Mouse (Mus musculus): ENCODE data around the gene Map3k5. TPM values are rescaled to one million over a fixed set of nuclear protein-coding genes. Genes with fewer than 3 reads are reported as not detected.
"Not testable (repeated sequence)": the region's sequence is repeated elsewhere in the genome, so short reads cannot be mapped to it uniquely, and the experiment has no call there.

Gene Map3k5
- polyA plus RNA-seq, 1 experiment from 2014 or later, result 0.83 TPM

DNA sequence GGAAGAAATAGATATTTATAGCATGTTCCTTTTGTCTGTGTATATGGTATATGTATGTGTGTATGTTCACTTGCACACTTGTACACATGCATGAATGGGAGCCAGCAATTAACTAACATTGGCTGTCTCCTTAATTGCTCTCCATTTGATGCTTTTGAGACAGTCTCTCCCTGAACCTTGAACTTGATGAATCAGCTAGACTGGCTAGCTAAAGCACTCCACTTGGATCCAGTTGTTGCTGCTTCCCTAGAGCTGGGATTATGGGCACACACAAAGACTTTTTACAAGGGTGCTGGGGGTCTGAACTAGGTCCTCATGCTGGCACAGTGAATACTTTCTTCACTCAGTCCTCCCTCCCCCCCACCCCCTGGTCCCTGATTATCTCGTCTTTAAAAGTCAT, 28.9 kb downstream of the Map3k5 start:
- no peaks in the 10 kb centered on the region for H3K9me3 ChIP-seq (replicated peaks; ENCODE audit: control insufficient read depth, low read length)
- H3K27me3 ChIP-seq (ENCODE audit: control insufficient read depth, insufficient read depth, low read depth, low read length), result no peaks in the 10 kb centered on the region
- H3K4me3 ChIP-seq (ENCODE audit: low read depth, low read length), result no peak overlapping the region
- no peak overlapping the region for H3K27ac ChIP-seq (ENCODE audit: low read length)
- no peak overlapping the region for H3K9ac ChIP-seq (ENCODE audit: low read depth, low read length)
- 30% methylated on average over 1 of the region's 1 CpGs for WGBS (ENCODE audit: insufficient replicate concordance)
- no peak overlapping the region for H3K4me2 ChIP-seq (ENCODE audit: low read depth, low read length)
- H3K4me1 ChIP-seq (ENCODE audit: control insufficient read depth, low read depth, low read length), result no peaks in the 10 kb centered on the region; the same call in 1 of the 2 replicates
- no peak for ATAC-seq (ENCODE audit: low read depth)
- H3K36me3 ChIP-seq (ENCODE audit: control insufficient read depth, insufficient read depth), result no peaks in the 10 kb centered on the region

DNA sequence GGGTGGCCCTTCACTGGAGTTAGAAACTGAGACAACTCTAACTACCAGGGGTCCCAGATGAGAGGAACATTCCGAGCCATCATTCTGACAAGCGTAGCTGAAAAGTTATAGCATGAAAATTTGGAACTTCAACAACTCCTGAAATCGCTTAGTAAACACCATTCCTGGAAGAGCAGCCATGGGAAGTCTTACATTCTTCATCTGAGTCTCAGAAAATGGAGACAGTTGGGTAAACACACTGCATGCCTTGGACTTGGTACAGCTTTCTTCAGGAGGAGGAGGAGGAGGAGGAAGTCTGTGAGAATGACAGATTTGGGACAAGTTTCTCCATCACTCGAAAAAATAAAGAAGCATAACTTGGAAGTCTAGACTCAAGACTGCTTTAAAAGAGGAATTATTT, 29.8 kb downstream of the Map3k5 start:
- Histone ChIP-seq H3K27ac (ENCODE audit: low read length) (no peak overlapping the region), H3K4me3 (ENCODE audit: low read depth, low read length) (no peak overlapping the region), H3K27me3 (ENCODE audit: control insufficient read depth, insufficient read depth, low read depth, low read length) (no peaks in the 10 kb centered on the region), H3K9ac (ENCODE audit: low read depth, low read length) (no peak overlapping the region), H3K9me3 (replicated peaks; ENCODE audit: control insufficient read depth, low read length) (no peaks in the 10 kb centered on the region), H3K4me1 (ENCODE audit: control insufficient read depth, low read depth, low read length) (no peaks in the 10 kb centered on the region; the same call in 1 of the 2 replicates), H3K4me2 (ENCODE audit: low read depth, low read length) (no peak overlapping the region), H3K36me3 (ENCODE audit: control insufficient read depth, insufficient read depth) (no peaks in the 10 kb centered on the region)
- no peak for ATAC-seq (ENCODE audit: low read depth)
- 51% methylated on average over 4 of the region's 4 CpGs for WGBS (ENCODE audit: insufficient replicate concordance)

DNA sequence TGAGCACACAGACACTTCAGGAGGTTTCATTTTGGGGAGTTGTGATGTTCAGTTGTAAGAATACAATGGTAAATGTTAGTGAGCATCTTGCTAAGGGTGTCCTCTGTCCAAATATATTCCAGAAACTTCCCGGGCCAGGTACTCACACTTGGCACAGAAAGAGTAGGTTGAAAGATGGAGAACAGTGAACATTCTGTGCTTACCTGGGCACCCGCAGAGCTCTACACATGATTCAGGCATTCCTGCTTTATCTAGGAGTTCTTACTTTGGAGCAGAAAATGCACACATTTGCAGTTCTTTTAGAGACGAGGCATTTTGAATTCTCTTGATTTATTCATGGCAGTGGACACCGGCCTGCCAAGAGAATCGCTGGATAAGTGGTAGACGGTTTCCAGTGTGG, 32.3 kb downstream of the Map3k5 start:
- no peak for ATAC-seq (ENCODE audit: low read depth)
- no peak overlapping the region for H3K4me3 ChIP-seq (ENCODE audit: low read depth, low read length)
- H3K36me3 ChIP-seq (ENCODE audit: control insufficient read depth, insufficient read depth), result no peaks in the 10 kb centered on the region
- no peaks in the 10 kb centered on the region for H3K9me3 ChIP-seq (replicated peaks; ENCODE audit: control insufficient read depth, low read length)
- WGBS (ENCODE audit: insufficient replicate concordance), result 72% methylated on average over 6 of the region's 6 CpGs
- H3K27me3 ChIP-seq (ENCODE audit: control insufficient read depth, insufficient read depth, low read depth, low read length), result no peaks in the 10 kb centered on the region
- no peaks in the 10 kb centered on the region; the same call in 1 of the 2 replicates for H3K4me1 ChIP-seq (ENCODE audit: control insufficient read depth, low read depth, low read length)
- no peak overlapping the region for H3K4me2 ChIP-seq (ENCODE audit: low read depth, low read length)
- no peak overlapping the region for H3K27ac ChIP-seq (ENCODE audit: low read length)
- no peak overlapping the region for H3K9ac ChIP-seq (ENCODE audit: low read depth, low read length)

DNA sequence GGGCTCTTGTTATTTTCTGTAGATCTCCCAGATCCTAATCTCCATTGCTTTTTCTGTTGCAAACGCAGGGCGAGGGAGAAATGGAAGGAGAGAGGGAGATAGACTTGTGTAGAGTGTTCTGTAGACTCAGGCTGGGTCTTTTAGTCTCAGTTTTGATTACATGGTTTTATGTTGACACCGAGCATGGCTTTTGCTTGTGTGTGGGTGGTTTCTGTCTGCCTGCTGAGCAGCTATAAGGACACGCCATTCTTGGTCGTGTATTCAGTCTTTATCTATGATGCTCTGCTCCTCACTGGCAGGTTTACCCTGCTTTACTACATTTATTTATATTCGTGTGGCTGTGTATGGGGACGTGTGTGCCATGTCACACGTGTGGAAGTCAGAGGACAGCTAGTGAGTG, 34.2 kb downstream of the Map3k5 start:
- no peak overlapping the region for H3K27ac ChIP-seq (ENCODE audit: low read length)
- ATAC-seq (ENCODE audit: low read depth), result no peak
- no peaks in the 10 kb centered on the region for H3K27me3 ChIP-seq (ENCODE audit: control insufficient read depth, insufficient read depth, low read depth, low read length)
- 67% methylated on average over 8 of the region's 8 CpGs for WGBS (ENCODE audit: insufficient replicate concordance)
- no peak overlapping the region for H3K4me3 ChIP-seq (ENCODE audit: low read depth, low read length)
- H3K9ac ChIP-seq (ENCODE audit: low read depth, low read length), result no peak overlapping the region
- no peaks in the 10 kb centered on the region; the same call in 1 of the 2 replicates for H3K4me1 ChIP-seq (ENCODE audit: control insufficient read depth, low read depth, low read length)
- no peaks in the 10 kb centered on the region for H3K36me3 ChIP-seq (ENCODE audit: control insufficient read depth, insufficient read depth)
- no peaks in the 10 kb centered on the region for H3K9me3 ChIP-seq (replicated peaks; ENCODE audit: control insufficient read depth, low read length)
- no peak overlapping the region for H3K4me2 ChIP-seq (ENCODE audit: low read depth, low read length)

DNA sequence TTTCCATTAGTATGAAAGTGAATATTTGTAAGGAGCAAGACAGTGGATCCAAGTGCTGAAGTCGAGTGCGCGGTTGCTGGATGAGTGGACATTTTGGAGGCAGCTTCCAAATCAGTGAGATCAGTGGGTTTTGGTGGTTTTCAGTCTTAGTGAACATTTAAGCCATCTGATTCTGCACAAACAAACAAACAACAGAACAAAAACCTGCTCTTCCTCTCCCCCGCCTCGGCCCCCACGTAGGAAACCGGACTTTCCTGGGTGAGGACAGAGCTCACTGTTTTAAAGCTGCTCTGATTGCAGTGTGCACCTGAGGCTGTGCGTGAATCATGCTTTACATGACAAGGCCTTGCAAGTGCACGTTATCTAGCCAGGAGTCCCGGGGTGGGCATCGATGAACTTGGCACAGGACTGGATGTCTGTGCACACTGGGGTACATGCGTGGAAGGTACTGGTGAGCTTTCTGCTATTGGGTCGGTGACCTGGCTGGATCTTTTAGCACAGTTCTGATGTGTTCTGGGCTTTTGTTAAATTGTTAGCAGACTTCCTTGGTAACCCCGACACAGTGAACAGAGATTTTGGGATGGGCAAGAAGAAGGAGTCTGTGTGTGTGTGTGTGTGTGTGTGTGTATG, 35.7 kb downstream of the Map3k5 start:
- no peak overlapping the region for H3K4me3 ChIP-seq (ENCODE audit: low read depth, low read length)
- 76% methylated on average over 14 of the region's 14 CpGs for WGBS (ENCODE audit: insufficient replicate concordance)

DNA sequence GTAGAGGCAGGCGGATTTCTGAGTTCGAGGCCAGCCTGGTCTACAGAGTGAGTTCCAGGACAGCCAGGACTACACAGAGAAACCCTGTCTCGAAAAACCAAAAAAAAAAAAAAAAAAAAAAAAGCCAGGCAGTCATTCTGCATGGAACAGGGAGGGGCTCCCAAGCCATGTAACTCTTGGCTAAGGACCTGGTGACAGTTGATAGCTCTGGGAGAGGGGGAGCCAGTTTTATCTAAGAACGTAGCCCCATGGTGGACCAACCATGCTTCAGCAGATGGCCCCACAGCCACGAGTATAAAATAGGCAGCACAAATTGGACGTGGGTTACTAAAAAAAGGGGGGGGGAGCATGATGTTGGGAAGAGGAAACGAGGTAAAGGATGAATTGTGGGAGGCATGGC, 37.2 kb downstream of the Map3k5 start:
- H3K27me3 ChIP-seq (ENCODE audit: control insufficient read depth, insufficient read depth, low read depth, low read length); H3K4me1 ChIP-seq (ENCODE audit: control insufficient read depth, low read depth, low read length); H3K9me3 ChIP-seq (replicated peaks; ENCODE audit: control insufficient read depth, low read length); H3K36me3 ChIP-seq (ENCODE audit: control insufficient read depth, insufficient read depth); H3K9ac ChIP-seq (ENCODE audit: low read depth, low read length); H3K4me3 ChIP-seq (ENCODE audit: low read depth, low read length); ATAC-seq (ENCODE audit: low read depth); H3K4me2 ChIP-seq (ENCODE audit: low read depth, low read length); H3K27ac ChIP-seq (ENCODE audit: low read length): not testable (repeated sequence)
- WGBS (ENCODE audit: insufficient replicate concordance), result 53% methylated on average over 6 of the region's 7 CpGs

More for the DNA sequence above, 35.7 kb downstream of the Map3k5 start:
- no peak overlapping the region for H3K27ac ChIP-seq (ENCODE audit: low read length)
- no peaks in the 10 kb centered on the region for H3K9me3 ChIP-seq (replicated peaks; ENCODE audit: control insufficient read depth, low read length)
- H3K4me1 ChIP-seq (ENCODE audit: control insufficient read depth, low read depth, low read length), result no peaks in the 10 kb centered on the region; the same call in 1 of the 2 replicates
- H3K4me2 ChIP-seq (ENCODE audit: low read depth, low read length), result no peak overlapping the region
- no peak for ATAC-seq (ENCODE audit: low read depth)
- no peaks in the 10 kb centered on the region for H3K27me3 ChIP-seq (ENCODE audit: control insufficient read depth, insufficient read depth, low read depth, low read length)
- no peaks in the 10 kb centered on the region for H3K36me3 ChIP-seq (ENCODE audit: control insufficient read depth, insufficient read depth)
- H3K9ac ChIP-seq (ENCODE audit: low read depth, low read length), result no peak overlapping the region

DNA sequence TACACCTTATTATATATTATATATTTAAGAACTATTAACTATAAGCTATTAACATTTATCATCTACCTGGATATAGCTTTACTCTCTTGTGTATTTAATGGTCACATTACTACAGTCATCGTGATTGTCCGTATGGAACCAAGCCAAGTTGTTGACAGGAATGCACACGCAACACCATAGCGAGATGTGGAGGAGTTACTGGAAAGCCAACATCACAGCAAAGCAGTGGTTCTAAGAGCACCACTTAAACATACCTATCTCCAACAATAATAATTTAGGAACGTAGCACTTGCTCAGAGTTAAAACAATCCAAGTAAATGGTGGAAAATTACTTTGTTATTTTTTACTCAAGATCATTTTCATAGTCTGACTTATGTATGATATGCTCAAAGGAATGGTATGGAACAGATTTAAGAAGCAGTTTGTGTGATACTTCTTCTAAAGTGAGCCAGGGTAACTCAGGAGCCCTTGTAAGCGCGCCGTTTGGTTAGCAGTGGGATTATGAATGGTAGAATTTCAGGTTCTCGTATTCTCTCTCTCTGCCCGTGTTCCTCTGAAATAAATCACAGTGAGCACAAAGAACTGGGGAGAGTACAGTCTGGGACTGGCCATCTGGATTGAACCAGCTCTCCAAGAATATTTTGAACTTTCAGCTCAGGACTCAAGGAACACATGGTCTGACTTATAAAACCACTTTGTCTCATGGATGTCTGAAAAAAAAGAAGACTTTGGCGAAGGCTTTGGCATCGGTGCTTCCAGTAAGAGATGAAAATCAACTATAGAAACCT, 39.2 kb downstream of the Map3k5 start:
- Histone ChIP-seq H3K4me1 (ENCODE audit: control insufficient read depth, low read depth, low read length) (no peaks in the 10 kb centered on the region), H3K9ac (ENCODE audit: low read depth, low read length) (no peak overlapping the region), H3K27me3 (ENCODE audit: control insufficient read depth, insufficient read depth, low read depth, low read length) (no peaks in the 10 kb centered on the region), H3K27ac (ENCODE audit: low read length) (no peak overlapping the region), H3K9me3 (replicated peaks; ENCODE audit: control insufficient read depth, low read length) (no peaks in the 10 kb centered on the region), H3K36me3 (ENCODE audit: control insufficient read depth, insufficient read depth) (no peaks in the 10 kb centered on the region), H3K4me3 (ENCODE audit: low read depth, low read length) (no peak overlapping the region), H3K4me2 (ENCODE audit: low read depth, low read length) (no peak overlapping the region)
- WGBS (ENCODE audit: insufficient replicate concordance), result 76% methylated on average over 12 of the region's 12 CpGs
- no peak for ATAC-seq (ENCODE audit: low read depth)

DNA sequence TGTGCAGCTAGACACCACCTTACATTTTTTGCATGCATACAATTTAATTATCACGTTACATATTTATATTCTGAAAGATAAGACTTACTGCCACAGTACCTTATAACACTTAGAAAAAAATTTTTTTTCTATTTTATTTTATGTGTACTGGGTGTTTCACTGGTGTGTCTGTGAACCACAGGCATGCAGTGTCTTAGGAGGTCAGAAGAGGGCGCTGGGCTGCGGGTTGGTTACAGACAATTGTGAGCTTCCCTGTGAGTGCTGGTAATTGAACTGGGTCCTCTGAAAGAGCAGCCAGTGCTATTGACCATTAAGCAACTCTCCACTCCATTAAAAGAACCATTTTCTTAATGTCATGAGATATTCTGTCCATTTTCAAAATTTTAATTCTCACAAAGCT, 43.3 kb downstream of the Map3k5 start:
- Histone ChIP-seq H3K36me3 (ENCODE audit: control insufficient read depth, insufficient read depth) (no peaks in the 10 kb centered on the region), H3K4me2 (ENCODE audit: low read depth, low read length) (no peak overlapping the region), H3K27me3 (ENCODE audit: control insufficient read depth, insufficient read depth, low read depth, low read length) (no peaks in the 10 kb centered on the region), H3K4me1 (ENCODE audit: control insufficient read depth, low read depth, low read length) (no peaks in the 10 kb centered on the region), H3K27ac (ENCODE audit: low read length) (no peak overlapping the region), H3K9ac (ENCODE audit: low read depth, low read length) (no peak overlapping the region), H3K9me3 (replicated peaks; ENCODE audit: control insufficient read depth, low read length) (no peaks in the 10 kb centered on the region), H3K4me3 (ENCODE audit: low read depth, low read length) (no peak overlapping the region)
- ATAC-seq (ENCODE audit: low read depth), result no peak
- WGBS (ENCODE audit: insufficient replicate concordance), result 59% methylated on average over 3 of the region's 3 CpGs

DNA sequence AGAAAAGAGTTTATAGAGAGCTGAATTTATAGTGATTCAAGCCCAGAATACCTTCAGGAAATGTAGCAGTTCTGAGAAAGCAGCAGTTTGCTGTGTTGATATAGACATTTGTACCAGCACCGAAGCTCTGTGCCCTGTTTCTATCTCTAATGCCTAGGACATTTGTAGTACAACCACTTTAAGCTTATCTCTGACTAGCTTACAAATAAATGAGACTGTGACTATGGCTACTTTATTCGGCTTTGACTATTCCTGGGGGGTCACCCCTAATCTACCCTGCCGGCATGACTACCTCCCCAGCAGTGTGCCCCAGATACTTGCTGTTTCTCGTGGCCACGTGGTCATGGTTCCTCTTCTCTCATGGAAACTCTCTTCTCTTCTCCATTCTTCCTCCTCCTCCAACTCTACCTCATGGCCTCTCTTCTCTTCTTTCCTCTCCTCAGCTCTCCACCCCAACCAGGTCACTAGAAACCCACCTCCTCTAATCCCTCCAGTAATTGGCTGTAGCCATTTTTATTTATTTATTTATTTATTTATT, 44.5 kb downstream of the Map3k5 start:
- WGBS (ENCODE audit: insufficient replicate concordance), result 40% methylated on average over 5 of the region's 5 CpGs
- Histone ChIP-seq H3K4me3 (ENCODE audit: low read depth, low read length) (no peak overlapping the region), H3K36me3 (ENCODE audit: control insufficient read depth, insufficient read depth) (no peaks in the 10 kb centered on the region), H3K4me1 (ENCODE audit: control insufficient read depth, low read depth, low read length) (no peaks in the 10 kb centered on the region), H3K9ac (ENCODE audit: low read depth, low read length) (no peak overlapping the region), H3K4me2 (ENCODE audit: low read depth, low read length) (no peak overlapping the region), H3K9me3 (replicated peaks; ENCODE audit: control insufficient read depth, low read length) (no peaks in the 10 kb centered on the region), H3K27ac (ENCODE audit: low read length) (no peak overlapping the region), H3K27me3 (ENCODE audit: control insufficient read depth, insufficient read depth, low read depth, low read length) (no peaks in the 10 kb centered on the region)
- no peak for ATAC-seq (ENCODE audit: low read depth)
